Mouse (Mus musculus): ENCODE measurements at regions not wholly inside any gene's neighbourhood (a gene's known extent, or its start where the extent isn't known, plus 50 kb on each side); places are given as distances from the start of the nearest gene placed in this dataset.

- H3K9ac ChIP-seq (ENCODE audit: low read depth, poor library complexity, severe bottlenecking), result peak overlapping the region; percentile 49
Measured at GRCm38 (mm10) chr11:117589422-117589821, 64.7 kb upstream of the Tnrc6c start.

GRCm38 (mm10) chr11:117592570-117592969, 61.5 kb upstream of the Tnrc6c start:
- no peak overlapping the region for H3K9ac ChIP-seq (ENCODE audit: low read depth, poor library complexity, severe bottlenecking)
- H3K36me3 ChIP-seq (ENCODE audit: control insufficient read depth, insufficient read depth, low read length, poor library complexity, severe bottlenecking), result no peaks in the 10 kb centered on the region
- no peak overlapping the region for H3K4me3 ChIP-seq (ENCODE audit: low read depth, low read length)
- no peaks in the 10 kb centered on the region for H3K27me3 ChIP-seq (ENCODE audit: control insufficient read depth, insufficient read depth, low read length, poor library complexity, severe bottlenecking)
- no peaks in the 10 kb centered on the region for H3K9me3 ChIP-seq (replicated peaks; ENCODE audit: control insufficient read depth, insufficient read depth, low read length, poor library complexity, severe bottlenecking)
- peaks cover 11% of the 10 kb centered on the region for H3K4me1 ChIP-seq (ENCODE audit: control insufficient read depth, insufficient read depth, low read length)
- no peak overlapping the region for H3K27ac ChIP-seq (ENCODE audit: insufficient read depth, low read length)
- no peak for TF ChIP-seq CTCF (IDR thresholded peaks at IDR 0.05; ENCODE audit: low read depth, low read length)
- TF ChIP-seq EP300 (IDR thresholded peaks at IDR 0.05; ENCODE audit: insufficient read depth, low read depth, low read length), result no peak
- no peak for TF ChIP-seq POLR2A (IDR thresholded peaks at IDR 0.05; ENCODE audit: insufficient read depth, low read length)

More at GRCm38 (mm10) chr11:117589422-117589821, 64.7 kb upstream of the Tnrc6c start:
- Histone ChIP-seq H3K36me3 (ENCODE audit: control insufficient read depth, insufficient read depth, low read length, poor library complexity, severe bottlenecking) (no peaks in the 10 kb centered on the region), H3K27me3 (ENCODE audit: control insufficient read depth, insufficient read depth, low read length, poor library complexity, severe bottlenecking) (no peaks in the 10 kb centered on the region), H3K4me3 (ENCODE audit: low read depth, low read length) (peak overlapping the region; percentile 18; the same call in 1 of the 2 replicates), H3K4me1 (ENCODE audit: control insufficient read depth, insufficient read depth, low read length) (peaks cover 8% of the 10 kb centered on the region), H3K9me3 (replicated peaks; ENCODE audit: control insufficient read depth, insufficient read depth, low read length, poor library complexity, severe bottlenecking) (no peaks in the 10 kb centered on the region), H3K27ac (ENCODE audit: insufficient read depth, low read length) (no peak overlapping the region)
- TF ChIP-seq CTCF (IDR thresholded peaks at IDR 0.05; ENCODE audit: low read depth, low read length) (no peak), POLR2A (IDR thresholded peaks at IDR 0.05; ENCODE audit: insufficient read depth, low read length) (no peak), EP300 (IDR thresholded peaks at IDR 0.05; ENCODE audit: insufficient read depth, low read depth, low read length) (no peak)

GRCm38 (mm10) chr11:117596201-117596600, 57.9 kb upstream of the Tnrc6c start:
- Histone ChIP-seq H3K9ac (ENCODE audit: low read depth, poor library complexity, severe bottlenecking) (no peak overlapping the region), H3K36me3 (ENCODE audit: control insufficient read depth, insufficient read depth, low read length, poor library complexity, severe bottlenecking) (no peaks in the 10 kb centered on the region), H3K27ac (ENCODE audit: insufficient read depth, low read length) (no peak overlapping the region), H3K27me3 (ENCODE audit: control insufficient read depth, insufficient read depth, low read length, poor library complexity, severe bottlenecking) (no peaks in the 10 kb centered on the region), H3K4me1 (ENCODE audit: control insufficient read depth, insufficient read depth, low read length) (peaks cover 23% of the 10 kb centered on the region), H3K9me3 (replicated peaks; ENCODE audit: control insufficient read depth, insufficient read depth, low read length, poor library complexity, severe bottlenecking) (no peaks in the 10 kb centered on the region), H3K4me3 (ENCODE audit: low read depth, low read length) (no peak overlapping the region)
- no peak for TF ChIP-seq POLR2A (IDR thresholded peaks at IDR 0.05; ENCODE audit: insufficient read depth, low read length)
- TF ChIP-seq EP300 (IDR thresholded peaks at IDR 0.05; ENCODE audit: insufficient read depth, low read depth, low read length), result no peak
- TF ChIP-seq CTCF (IDR thresholded peaks at IDR 0.05; ENCODE audit: low read depth, low read length), result no peak

GRCm38 (mm10) chr11:117597754-117598153, 56.3 kb upstream of the Tnrc6c start:
- no peaks in the 10 kb centered on the region for H3K9me3 ChIP-seq (replicated peaks; ENCODE audit: control insufficient read depth, insufficient read depth, low read length, poor library complexity, severe bottlenecking)
- H3K27me3 ChIP-seq (ENCODE audit: control insufficient read depth, insufficient read depth, low read length, poor library complexity, severe bottlenecking), result no peaks in the 10 kb centered on the region
- peaks cover 29% of the 10 kb centered on the region for H3K4me1 ChIP-seq (ENCODE audit: control insufficient read depth, insufficient read depth, low read length)
- no peak overlapping the region for H3K9ac ChIP-seq (ENCODE audit: low read depth, poor library complexity, severe bottlenecking)
- TF ChIP-seq CTCF (IDR thresholded peaks at IDR 0.05; ENCODE audit: low read depth, low read length) (no peak), EP300 (IDR thresholded peaks at IDR 0.05; ENCODE audit: insufficient read depth, low read depth, low read length) (no peak), POLR2A (IDR thresholded peaks at IDR 0.05; ENCODE audit: insufficient read depth, low read length) (no peak)
- H3K27ac ChIP-seq (ENCODE audit: insufficient read depth, low read length), result peak overlapping the region; percentile 24; the same call in 1 of the 2 replicates
- no peak overlapping the region for H3K4me3 ChIP-seq (ENCODE audit: low read depth, low read length)
- no peaks in the 10 kb centered on the region for H3K36me3 ChIP-seq (ENCODE audit: control insufficient read depth, insufficient read depth, low read length, poor library complexity, severe bottlenecking)

- TF ChIP-seq EP300 (IDR thresholded peaks at IDR 0.05; ENCODE audit: insufficient read depth, low read depth, low read length) (peak; percentile 96), POLR2A (IDR thresholded peaks at IDR 0.05; ENCODE audit: insufficient read depth, low read length) (no peak), CTCF (IDR thresholded peaks at IDR 0.05; ENCODE audit: low read depth, low read length) (no peak)
- Histone ChIP-seq H3K27ac (ENCODE audit: insufficient read depth, low read length) (peak overlapping the region; percentile 66), H3K36me3 (ENCODE audit: control insufficient read depth, insufficient read depth, low read length, poor library complexity, severe bottlenecking) (no peaks in the 10 kb centered on the region), H3K4me1 (ENCODE audit: control insufficient read depth, insufficient read depth, low read length) (peaks cover 29% of the 10 kb centered on the region), H3K9ac (ENCODE audit: low read depth, poor library complexity, severe bottlenecking) (no peak overlapping the region), H3K9me3 (replicated peaks; ENCODE audit: control insufficient read depth, insufficient read depth, low read length, poor library complexity, severe bottlenecking) (no peaks in the 10 kb centered on the region), H3K4me3 (ENCODE audit: low read depth, low read length) (no peak overlapping the region), H3K27me3 (ENCODE audit: control insufficient read depth, insufficient read depth, low read length, poor library complexity, severe bottlenecking) (no peaks in the 10 kb centered on the region)
Measured at GRCm38 (mm10) chr11:117598170-117598583, 55.9 kb upstream of the Tnrc6c start.

- H3K9ac ChIP-seq (ENCODE audit: low read depth, poor library complexity, severe bottlenecking), result peak overlapping the region; percentile 34
- peaks cover 29% of the 10 kb centered on the region for H3K4me1 ChIP-seq (ENCODE audit: control insufficient read depth, insufficient read depth, low read length)
- H3K36me3 ChIP-seq (ENCODE audit: control insufficient read depth, insufficient read depth, low read length, poor library complexity, severe bottlenecking), result no peaks in the 10 kb centered on the region
- peak overlapping the region; percentile 66 for H3K27ac ChIP-seq (ENCODE audit: insufficient read depth, low read length)
- no peaks in the 10 kb centered on the region for H3K9me3 ChIP-seq (replicated peaks; ENCODE audit: control insufficient read depth, insufficient read depth, low read length, poor library complexity, severe bottlenecking)
- peak overlapping the region; percentile 13 for H3K4me3 ChIP-seq (ENCODE audit: low read depth, low read length)
- no peaks in the 10 kb centered on the region for H3K27me3 ChIP-seq (ENCODE audit: control insufficient read depth, insufficient read depth, low read length, poor library complexity, severe bottlenecking)
- TF ChIP-seq CTCF (IDR thresholded peaks at IDR 0.05; ENCODE audit: low read depth, low read length), result no peak
- no peak for TF ChIP-seq POLR2A (IDR thresholded peaks at IDR 0.05; ENCODE audit: insufficient read depth, low read length)
- TF ChIP-seq EP300 (IDR thresholded peaks at IDR 0.05; ENCODE audit: insufficient read depth, low read depth, low read length), result no peak
Measured at GRCm38 (mm10) chr11:117598610-117599009, 55.5 kb upstream of the Tnrc6c start.
